Mouse (Mus musculus) left cerebral cortex, adult 18-20 months (tissue): Measurements from ENCODE around the gene Bbs2. TPM values are rescaled to one million over a fixed set of nuclear protein-coding genes. Genes with fewer than 3 reads are reported as not detected.

ENCODE experiments used
- total RNA-seq, 2 experiments: library from RNA; stranded (reverse); gene quantifications; 2 replicates each; pipeline ENCODE4 v1.2.3; 2021

The Bbs2 gene
- total RNA-seq, 2 experiments from 2014 or later = 28.2 to 30.4 TPM

Other genes with a start within 250 kb of the Bbs2 start
- 100 to 1,000 TPM; 117 to 130 TPM for gene Amfr, start 86.1 kb downstream of the Bbs2 start, total RNA-seq
- gene Nudt21, start 61.9 kb downstream of the Bbs2 start, total RNA-seq = 10 to 100 TPM; 44.0 to 50.6 TPM
- gene Ogfod1, start 61.7 kb downstream of the Bbs2 start, total RNA-seq = 100 to 1,000 TPM; 107 to 120 TPM
- gene Mt4, start 38.3 kb upstream of the Bbs2 start, total RNA-seq = not detected
- 100 to 1,000 TPM; 795 to 921 TPM for gene Mt3, start 53.7 kb upstream of the Bbs2 start, total RNA-seq
- 100 to 1,000 TPM; 215 to 228 TPM for gene Mt2, start 73.7 kb upstream of the Bbs2 start, total RNA-seq
- gene Mt1, start 80.2 kb upstream of the Bbs2 start, total RNA-seq = 100 to 1,000 TPM; 333 to 422 TPM
- 10 to 100 TPM; 40.5 to 46.5 TPM for gene Nup93, start 115.6 kb upstream of the Bbs2 start, total RNA-seq
- gene Slc12a3, start 230.3 kb upstream of the Bbs2 start, total RNA-seq = under 1 TPM; 0.28 to 0.59 TPM